Mouse (Mus musculus) heart, embryonic 14.5 days (tissue): Measurements from ENCODE around the gene Rad51b. TPM values are rescaled to one million over a fixed set of nuclear protein-coding genes. Genes with fewer than 3 reads are reported as not detected.

ENCODE experiments used
- ATAC-seq: fragments of 200-750 bp; cut with Nextera tagmentation; 2 replicates; pipeline ENCODE4 v1.8.0; 2017; ENCODE audit warnings: low read depth, moderate TSS enrichment; ENCODE audit not compliant: insufficient number of reproducible peaks, insufficient read depth, low FRiP score
- H3K27ac ChIP-seq, 2 experiments: fragments of 200-500 bp in 1 of 2; fragments of 300-500 bp in 1 of 2; sonication (generic) in 1 of 2; replicated peaks in 1 of 2; 2 replicates each; pipeline ENCODE4 v1.5.1; 2012 to 2014; ENCODE audit warnings: low read depth in 2 of 2, low read length in 2 of 2, control low read depth in 1 of 2, mild to moderate bottlenecking in 1 of 2, mixed read lengths in 1 of 2; ENCODE audit not compliant: control insufficient read depth in 1 of 2, insufficient read depth in 1 of 2
- H3K27me3 ChIP-seq: fragments of 300-500 bp; sonication (generic); 2 replicates; pipeline ENCODE4 v1.6.1; 2014; ENCODE audit warnings: mild to moderate bottlenecking, low read length, control low read depth; ENCODE audit not compliant: control insufficient read depth, insufficient read depth
- H3K36me3 ChIP-seq: fragments of 300-500 bp; sonication (generic); 2 replicates; pipeline ENCODE4 v1.6.1; 2014; ENCODE audit warnings: mild to moderate bottlenecking, control low read depth, low read length, mixed read lengths; ENCODE audit not compliant: control insufficient read depth, insufficient read depth
- H3K4me1 ChIP-seq, 2 experiments: fragments of 200-500 bp in 1 of 2; fragments of 300-500 bp in 1 of 2; sonication (generic) in 1 of 2; 2 replicates each; pipeline ENCODE4 v1.6.1; 2012 to 2014; ENCODE audit warnings: low read length in 2 of 2, control low read depth in 1 of 2, mixed read lengths in 1 of 2; ENCODE audit not compliant: control insufficient read depth in 2 of 2, insufficient read depth in 2 of 2
- H3K4me2 ChIP-seq: fragments of 300-500 bp; sonication (generic); 2 replicates; pipeline ENCODE4 v1.6.1; 2014; ENCODE audit warnings: mild to moderate bottlenecking, low read length
- H3K4me3 ChIP-seq, 2 experiments: fragments of 200-500 bp in 1 of 2; fragments of 300-500 bp in 1 of 2; sonication (generic) in 1 of 2; 2 replicates each; pipeline ENCODE4 v1.5.1; 2012 to 2014; ENCODE audit warnings: low read length in 2 of 2, mild to moderate bottlenecking in 2 of 2, control low read depth in 1 of 2, low read depth in 1 of 2, moderate library complexity in 1 of 2; ENCODE audit not compliant: control insufficient read depth in 1 of 2, insufficient read depth in 1 of 2
- H3K9ac ChIP-seq: fragments of 300-500 bp; sonication (generic); 2 replicates; pipeline ENCODE4 v1.6.1; 2014; ENCODE audit warnings: mild to moderate bottlenecking, low read length
- H3K9me3 ChIP-seq: fragments of 300-500 bp; sonication (generic); 2 replicates; pipeline ENCODE4 v1.6.1; 2016; ENCODE audit warnings: low read length, control low read depth; ENCODE audit not compliant: control insufficient read depth
- WGBS: fragments of 180-500 bp; shearing (Covaris S2); extraction: QIAGEN DNeasy Blood & Tissue Kit; methylation state at CpG from one replicate; pipeline ENCODE4 v1.1.7; 2014; 5-methylcytosine and 5-hydroxymethylcytosine counted together
- polyA plus RNA-seq: library from polyadenylated mRNA; unstranded; fragments of >200 nt; fragmentation: Nextera tagmentation; extraction: Ambion mirVana; gene quantifications from 2 replicates; pipeline ENCODE4 v1.2.1, GENCODE M21; 2014

The Rad51b gene
- polyA plus RNA-seq, 1 experiment from 2014 or later = 4.2 TPM

DNA sequence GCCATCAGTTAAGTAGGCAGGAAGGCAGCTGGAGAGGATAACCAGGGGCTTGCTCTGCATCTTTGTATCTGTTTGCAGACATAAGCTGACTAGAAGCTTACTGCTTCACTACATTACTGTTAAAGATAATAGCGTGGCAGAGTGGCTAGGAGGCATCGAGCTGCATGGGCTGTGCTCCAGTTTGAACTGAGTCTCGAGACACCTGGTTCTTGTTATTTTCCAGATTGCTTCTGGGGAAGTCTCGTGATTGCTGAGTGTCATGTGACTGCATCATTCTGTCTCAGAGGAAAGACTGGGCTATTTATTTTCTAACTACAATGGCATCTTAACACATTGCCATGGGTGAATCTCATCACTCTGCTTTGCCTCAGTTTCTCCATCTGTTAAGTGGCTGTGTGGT lies 80.8 kb downstream of the Rad51b start:
- Histone ChIP-seq H3K4me3 (no peak overlapping the region), H3K36me3 (no peaks in the 10 kb centered on the region), H3K27me3 (no peaks in the 10 kb centered on the region), H3K27ac (peak overlapping the region in 1 of 2 experiments; percentile 28; a peak in 1 of 4 replicates), H3K9me3 (no peaks in the 10 kb centered on the region), H3K9ac (no peak overlapping the region), H3K4me1 (peaks cover 2 to 7% of the 10 kb centered on the region in 2 experiments; a peak in 3 of 4 replicates), H3K4me2 (0 out of 2 replicates have a peak overlapping the region, but pooled peaks have one; percentile 18)
- no peak for ATAC-seq
- WGBS = 3% methylated on average over 4 of the region's 4 CpGs

DNA sequence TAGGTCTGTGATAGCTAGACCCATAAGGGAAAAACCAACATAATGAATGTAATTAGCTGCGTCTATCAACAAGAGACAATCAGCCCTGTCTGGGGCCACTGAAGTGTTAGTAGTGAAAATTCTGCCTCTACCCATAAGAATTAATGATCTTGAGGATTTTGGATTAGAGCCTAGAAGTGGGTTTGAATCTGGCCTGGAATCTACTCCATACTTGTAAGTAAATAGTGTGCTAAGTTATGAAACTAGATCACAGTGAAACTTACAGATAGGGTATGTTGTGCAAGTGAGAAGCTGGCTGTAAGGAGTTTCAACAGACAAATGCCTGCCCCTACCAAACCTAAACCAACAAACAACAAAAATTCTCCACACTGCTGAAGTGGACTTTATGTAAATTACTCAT lies 83.1 kb downstream of the Rad51b start:
- no peak overlapping the region for H3K27ac ChIP-seq
- H3K9ac ChIP-seq = no peak overlapping the region
- no peaks in the 10 kb centered on the region for H3K36me3 ChIP-seq
- ATAC-seq = no peak
- WGBS = 87% methylated on average over 1 of the region's 1 CpGs
- no peak overlapping the region for H3K4me3 ChIP-seq
- no peaks in the 10 kb centered on the region for H3K27me3 ChIP-seq
- H3K4me1 ChIP-seq = peaks cover 11 to 24% of the 10 kb centered on the region in 2 experiments
- H3K9me3 ChIP-seq = no peaks in the 10 kb centered on the region
- H3K4me2 ChIP-seq = no peak overlapping the region

DNA sequence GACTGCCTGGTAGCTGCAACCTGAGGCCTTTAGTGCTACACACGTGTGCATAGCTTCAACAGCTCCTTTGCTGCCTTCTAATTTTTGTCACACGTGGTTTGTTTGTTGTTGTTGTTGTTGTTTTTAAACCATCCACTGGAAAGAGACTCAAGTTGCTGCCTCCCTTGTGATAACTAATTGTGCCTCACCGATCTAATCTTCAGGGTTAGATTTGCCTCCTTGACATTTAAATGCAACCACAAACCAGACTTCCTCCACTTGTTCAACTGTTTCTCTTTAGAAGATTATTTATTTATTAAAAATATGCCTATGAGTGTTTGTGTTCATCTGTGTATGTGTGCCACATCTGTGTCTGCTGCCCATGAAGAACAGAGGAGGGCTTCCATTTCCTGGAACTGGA lies 84.4 kb downstream of the Rad51b start:
- peaks cover 11 to 24% of the 10 kb centered on the region in 2 experiments for H3K4me1 ChIP-seq
- no peaks in the 10 kb centered on the region for H3K27me3 ChIP-seq
- no peaks in the 10 kb centered on the region for H3K36me3 ChIP-seq
- H3K4me3 ChIP-seq = no peak overlapping the region
- H3K4me2 ChIP-seq = no peak overlapping the region
- no peak for ATAC-seq
- 58% methylated on average over 3 of the region's 3 CpGs for WGBS
- no peak overlapping the region for H3K9ac ChIP-seq
- H3K9me3 ChIP-seq = no peaks in the 10 kb centered on the region
- H3K27ac ChIP-seq = no peak overlapping the region

DNA sequence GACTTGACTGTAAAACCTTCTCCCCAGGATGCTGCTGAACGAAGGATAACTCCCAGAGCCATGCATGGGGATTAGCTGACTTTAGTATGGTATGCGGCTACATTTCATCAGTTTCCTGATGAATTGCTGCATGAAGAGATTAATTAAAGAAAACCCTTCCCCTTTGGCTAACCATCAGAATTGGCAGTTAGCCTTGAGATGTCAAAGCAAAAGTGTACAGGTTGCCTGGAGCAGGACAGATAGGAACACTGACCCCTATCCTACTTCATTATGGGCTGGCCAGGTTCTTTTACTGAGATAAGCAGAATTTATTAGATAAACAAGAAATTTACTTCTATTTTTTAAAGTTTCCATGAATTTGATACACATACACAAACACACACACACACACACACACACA lies 85.3 kb downstream of the Rad51b start:
- no peaks in the 10 kb centered on the region for H3K36me3 ChIP-seq
- no peak overlapping the region for H3K27ac ChIP-seq
- WGBS = 52% methylated on average over 2 of the region's 2 CpGs
- peaks cover 11 to 24% of the 10 kb centered on the region in 2 experiments for H3K4me1 ChIP-seq
- H3K4me2 ChIP-seq = no peak overlapping the region
- H3K9me3 ChIP-seq = no peaks in the 10 kb centered on the region
- no peak overlapping the region for H3K4me3 ChIP-seq
- H3K27me3 ChIP-seq = no peaks in the 10 kb centered on the region
- no peak overlapping the region for H3K9ac ChIP-seq
- no peak for ATAC-seq

DNA sequence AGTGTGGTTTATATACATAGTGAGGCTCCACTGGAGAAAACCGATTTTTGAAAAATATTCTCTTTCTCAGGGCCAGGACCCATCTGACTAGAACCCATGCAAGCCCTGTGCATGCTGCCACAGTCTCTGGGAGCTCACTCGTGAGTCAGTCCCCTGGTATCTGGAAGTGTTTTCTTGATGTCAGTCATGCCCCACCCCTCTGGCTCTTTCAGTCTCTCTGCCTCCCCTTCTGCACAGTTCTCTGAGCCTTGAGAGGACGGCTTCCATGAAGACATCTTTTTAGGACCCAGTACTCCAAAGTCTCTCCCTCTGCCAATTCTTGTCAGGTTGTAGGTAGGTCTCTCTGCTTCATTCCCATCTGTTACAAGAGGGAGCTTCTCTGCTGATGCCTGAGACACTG lies 86.5 kb downstream of the Rad51b start:
- no peak for ATAC-seq
- Histone ChIP-seq H3K9me3 (no peaks in the 10 kb centered on the region), H3K4me1 (peaks cover 11 to 25% of the 10 kb centered on the region in 2 experiments), H3K27ac (0 out of 4 replicates have a peak overlapping the region, but pooled peaks of 1 of the 2 experiments have one; percentile 25), H3K9ac (no peak overlapping the region), H3K27me3 (no peaks in the 10 kb centered on the region), H3K36me3 (no peaks in the 10 kb centered on the region), H3K4me2 (no peak overlapping the region), H3K4me3 (no peak overlapping the region)
- WGBS = 37% methylated on average over 3 of the region's 3 CpGs

DNA sequence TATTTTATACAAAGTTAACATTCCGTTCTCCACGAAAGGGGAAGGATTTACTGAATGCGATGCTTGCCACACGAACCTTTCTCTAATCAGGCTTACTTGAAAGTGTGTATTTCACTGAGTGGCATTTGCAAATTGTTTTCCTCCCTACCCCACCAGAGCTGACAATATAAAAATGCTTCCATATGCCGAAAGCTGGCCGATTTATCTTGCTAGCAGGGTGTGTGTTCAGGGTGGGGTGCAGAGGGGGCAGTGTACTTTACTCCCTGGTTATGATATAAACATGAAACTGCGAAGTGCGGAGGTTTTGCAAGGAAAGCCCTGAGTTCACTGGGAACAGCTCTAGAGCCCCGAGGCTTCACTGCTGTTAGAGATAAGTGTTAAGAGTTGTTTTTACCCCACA lies 87.7 kb downstream of the Rad51b start:
- H3K27me3 ChIP-seq = no peaks in the 10 kb centered on the region
- H3K4me2 ChIP-seq = peak overlapping the region; percentile 45
- 30% methylated on average over 9 of the region's 9 CpGs for WGBS
- peak overlapping the region; percentile 25 for H3K9ac ChIP-seq
- H3K4me3 ChIP-seq = no peak overlapping the region
- peaks cover 13 to 37% of the 10 kb centered on the region in 2 experiments for H3K4me1 ChIP-seq
- no peaks in the 10 kb centered on the region for H3K9me3 ChIP-seq
- ATAC-seq = no peak
- no peaks in the 10 kb centered on the region for H3K36me3 ChIP-seq
- H3K27ac ChIP-seq = peak overlapping the region; percentile 49 to 51

DNA sequence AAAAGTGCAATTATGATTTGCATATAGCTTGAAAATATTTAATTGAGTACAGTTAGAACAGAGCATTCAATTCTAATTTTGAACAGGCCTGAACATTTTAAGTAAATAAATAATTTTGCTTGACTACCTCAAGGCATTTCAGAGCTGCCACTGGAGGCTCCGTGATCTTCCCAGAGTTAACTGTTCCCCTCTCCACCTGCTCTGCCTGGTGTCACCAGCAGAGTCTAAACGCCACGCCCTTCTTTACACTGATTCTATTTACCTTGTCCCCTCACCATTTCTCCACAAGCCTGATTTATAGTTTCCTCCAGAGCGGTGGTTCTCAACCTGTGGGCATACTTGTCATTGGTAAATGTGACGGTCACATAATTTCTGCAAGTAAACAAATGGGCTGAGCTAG lies 88.1 kb downstream of the Rad51b start:
- Histone ChIP-seq H3K9ac (peak overlapping the region; percentile 25; the same call in 1 of the 2 replicates), H3K27ac (peak overlapping the region in 1 of 2 experiments; percentile 51; a peak in 1 of 4 replicates), H3K4me2 (peak overlapping the region; percentile 45; the same call in 1 of the 2 replicates)

DNA sequence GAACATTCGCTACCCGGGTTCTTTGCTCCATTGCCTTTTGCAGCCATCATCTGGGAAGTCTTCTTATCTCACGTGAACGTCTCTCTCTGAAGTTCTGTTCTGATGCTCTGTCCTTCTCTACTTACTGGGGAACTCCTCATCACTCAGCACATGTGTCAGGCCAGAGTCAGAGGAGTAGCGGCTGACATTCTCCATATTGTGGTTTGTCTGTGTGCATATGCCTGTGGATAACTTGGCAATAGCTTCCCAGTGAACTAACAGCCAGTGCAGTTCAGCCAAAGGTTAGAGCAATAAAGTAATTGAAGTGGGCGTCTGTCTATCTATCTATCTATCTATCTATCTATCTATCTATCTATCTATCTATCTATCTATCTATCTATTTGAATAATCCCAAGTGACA lies 90.8 kb downstream of the Rad51b start:
- 28% methylated on average over 6 of the region's 6 CpGs for WGBS
- Histone ChIP-seq H3K4me3 (no peak overlapping the region), H3K4me2 (no peak overlapping the region), H3K4me1 (peaks cover 15 to 43% of the 10 kb centered on the region in 2 experiments), H3K9me3 (no peaks in the 10 kb centered on the region), H3K9ac (no peak overlapping the region), H3K27me3 (no peaks in the 10 kb centered on the region), H3K27ac (peak overlapping the region in 1 of 2 experiments; percentile 39; a peak in 1 of 4 replicates), H3K36me3 (no peaks in the 10 kb centered on the region)
- ATAC-seq = no peak

More for the DNA sequence above, 88.1 kb downstream of the Rad51b start:
- Histone ChIP-seq H3K36me3 (no peaks in the 10 kb centered on the region), H3K27me3 (no peaks in the 10 kb centered on the region), H3K4me3 (no peak overlapping the region), H3K9me3 (no peaks in the 10 kb centered on the region), H3K4me1 (peaks cover 13 to 38% of the 10 kb centered on the region in 2 experiments)
- 78% methylated on average over 5 of the region's 5 CpGs for WGBS
- ATAC-seq = no peak
